Mouse (Mus musculus) myocyte (in vitro differentiated cells): Measurements from ENCODE around the gene Pglyrp3.

Source experiments
- CEBPB ChIP-seq: IDR thresholded peaks from 2 replicates; pipeline ENCODE4 v1.6.1; 2011; ENCODE audit warnings: mild to moderate bottlenecking, moderate library complexity; ENCODE audit not compliant: poor library complexity, insufficient read depth, severe bottlenecking
- E2F4 ChIP-seq: IDR thresholded peaks from one replicate; pipeline ENCODE4 v1.6.1; 2011; ENCODE audit warnings: mild to moderate bottlenecking, control low read depth, moderate library complexity; ENCODE audit not compliant: insufficient read depth
- MAX ChIP-seq: IDR thresholded peaks from one replicate; pipeline ENCODE4 v1.6.1; 2011; ENCODE audit warnings: low read depth, mild to moderate bottlenecking, control low read depth
- MYOD1 ChIP-seq, 3 experiments: IDR thresholded peaks; one replicate each; pipeline ENCODE4 v1.6.1; 2011; ENCODE audit warnings: control low read depth in 2 of 3, low read depth in 2 of 3, mild to moderate bottlenecking in 2 of 3, moderate library complexity in 1 of 3; ENCODE audit not compliant: insufficient read length in 2 of 3, control insufficient read depth in 1 of 3
- MYOG ChIP-seq, 3 experiments: IDR thresholded peaks; one replicate each; pipeline ENCODE4 v1.6.1; 2011; ENCODE audit warnings: control low read depth in 2 of 3, low read depth in 2 of 3, mild to moderate bottlenecking in 2 of 3; ENCODE audit not compliant: insufficient read length in 2 of 3, control insufficient read depth in 1 of 3, insufficient read depth in 1 of 3
- POLR2A ChIP-seq: IDR thresholded peaks from one replicate; pipeline ENCODE4 v1.6.1; 2011; ENCODE audit warnings: low read depth, mild to moderate bottlenecking, control low read depth, moderate library complexity; ENCODE audit not compliant: insufficient read length
- POLR2AphosphoS2 ChIP-seq: IDR thresholded peaks from one replicate; pipeline ENCODE4 v1.6.1; 2011; ENCODE audit warnings: low read depth, control low read depth; ENCODE audit not compliant: insufficient read length
- TCF12 ChIP-seq: IDR thresholded peaks from one replicate; pipeline ENCODE4 v1.6.1; 2011; ENCODE audit warnings: mild to moderate bottlenecking, control low read depth; ENCODE audit not compliant: poor library complexity, insufficient read depth, severe bottlenecking
- TCF3 ChIP-seq: IDR thresholded peaks from one replicate; pipeline ENCODE4 v1.6.1; 2011; ENCODE audit warnings: low read depth, control low read depth; ENCODE audit not compliant: insufficient read length
- USF1 ChIP-seq: IDR thresholded peaks from one replicate; pipeline ENCODE4 v1.6.1; 2011; ENCODE audit warnings: low read depth, mild to moderate bottlenecking, control low read depth, moderate library complexity

DNA sequence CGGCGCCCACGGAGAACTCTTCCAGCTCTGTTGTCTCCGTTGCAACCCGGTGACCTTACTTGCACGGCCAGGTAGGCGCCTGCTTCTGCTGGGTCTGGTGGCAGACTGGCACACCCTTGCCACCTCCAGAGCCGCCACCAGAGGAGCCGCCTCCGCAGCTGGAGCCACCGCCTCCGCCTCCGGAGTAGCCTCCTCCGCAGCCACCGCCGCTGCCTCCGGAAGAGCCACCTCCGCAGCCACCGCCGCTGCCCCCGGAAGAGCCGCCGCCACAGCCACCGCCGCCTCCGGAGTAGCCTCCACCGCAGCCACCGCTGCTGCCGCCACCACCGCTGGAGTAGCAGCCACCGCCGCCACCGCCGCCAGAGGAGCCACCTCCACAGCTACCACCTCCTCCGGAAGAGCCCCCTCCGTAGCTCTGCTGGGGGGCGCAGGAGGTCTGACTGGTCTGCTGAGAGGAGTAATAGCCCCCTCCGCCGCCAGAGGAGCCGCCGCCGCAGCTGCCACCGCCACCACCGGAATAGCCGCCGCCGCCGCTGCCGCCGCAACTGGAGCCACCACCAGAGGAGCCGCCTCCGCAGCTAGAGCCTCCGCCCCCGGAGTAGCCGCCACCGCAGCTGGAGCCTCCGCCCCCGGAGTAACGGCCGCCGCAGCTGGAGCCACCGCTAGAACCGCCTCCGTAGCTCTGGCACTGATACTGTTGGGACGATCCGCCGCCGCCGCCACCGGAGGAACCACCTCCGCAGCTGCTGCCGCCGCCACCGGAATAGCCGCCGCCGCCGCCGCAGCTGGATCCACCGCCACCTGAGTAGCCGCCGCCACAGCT is 66.3 kb downstream of the Pglyrp3 start:
- TF ChIP-seq POLR2AphosphoS2 (no peak), POLR2A (no peak), USF1 (no peak), MAX (no peak), MYOG (IDR thresholded peaks at IDR 0.05; ENCODE audit: control insufficient read depth in 1 of 3, insufficient read depth in 1 of 3, insufficient read length in 2 of 3, low read depth in 2 of 3) (peak in 1 of 3 experiments; percentile 2), MYOD1 (IDR thresholded peaks at IDR 0.05; ENCODE audit: control insufficient read depth in 1 of 3, insufficient read length in 2 of 3, low read depth in 2 of 3) (peak in 1 of 3 experiments; percentile 1), CEBPB (no peak), E2F4 (no peak), TCF12 (no peak), TCF3 (no peak)
